Comparison of ENCODE assay signal across 21 mouse cellular contexts in the genomic region with DNA sequence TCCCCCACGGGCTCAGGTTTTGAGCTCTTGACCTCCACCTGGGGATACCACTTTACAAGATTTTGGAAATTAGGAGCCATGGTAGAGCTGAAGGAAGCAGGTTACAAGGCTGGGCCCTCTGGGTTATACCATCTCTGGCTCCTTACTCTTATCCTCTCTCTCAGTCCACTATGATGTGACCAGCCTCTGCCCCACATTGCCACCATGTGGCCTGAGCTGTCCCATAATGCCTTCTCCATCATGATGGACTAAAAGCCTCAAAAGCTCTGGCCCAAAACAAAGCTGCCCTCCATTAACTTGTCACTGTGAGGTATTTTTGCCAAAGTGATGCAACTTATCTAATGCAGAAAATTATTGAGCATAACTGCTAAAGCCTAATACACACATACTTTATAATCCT. TPM values are rescaled to one million over a fixed set of nuclear protein-coding genes. Genes with fewer than 3 reads are reported as not detected.
DNase-seq lines count a peak whose midpoint lies in the region; ATAC-seq and TF ChIP-seq lines count a peak whose summit lies in the region.
"Had no signal": no experiment of that assay in that cellular context is flagged by ENCODE, and none has a peak within 500 bp of the region (broad histone marks: within the 10 kb centered on the region; RNA-seq: fewer than 3 reads in every experiment).

No protein-coding gene starts in this region.

- ATAC-seq in intestine, postnatal 0 days: no peak
- ATAC-seq in intestine, embryonic 15.5 days: no peak
- no peak for ATAC-seq in liver, postnatal 0 days
- no peak for ATAC-seq in liver, embryonic 12.5 days
- ATAC-seq in stomach, postnatal 0 days (ENCODE audit: low FRiP score, low TSS enrichment): no peak

- peak; percentile 53 for TF ChIP-seq CTCF in intestine, postnatal 0 days (IDR thresholded peaks at IDR 0.05; ENCODE audit: low read depth)
- peak; percentile 27; the same call in 1 of the 2 replicates for TF ChIP-seq CTCF in liver, postnatal 0 days (IDR thresholded peaks at IDR 0.05; ENCODE audit: low read depth)
- TF ChIP-seq CTCF in stomach, postnatal 0 days (IDR thresholded peaks at IDR 0.05; ENCODE audit: low read depth): peak; percentile 48

- H3K9ac ChIP-seq in intestine, postnatal 0 days (ENCODE audit: low read depth, low read length): no peak overlapping the region
- no peak overlapping the region for H3K9ac ChIP-seq in intestine, embryonic 15.5 days
- H3K9ac ChIP-seq in liver, postnatal 0 days (replicated peaks): no peak overlapping the region
- no peak overlapping the region for H3K9ac ChIP-seq in liver, embryonic 12.5 days
- no peak overlapping the region for H3K9ac ChIP-seq in stomach, postnatal 0 days (ENCODE audit: low read length)
- H3K9ac ChIP-seq: embryonic facial prominence, embryonic 15.5 days; forebrain, embryonic 12.5 days; hindbrain, embryonic 14.5 days had no signal

- DNase-seq in liver, postnatal 0 days: no peak
- peak; percentile 27 for DNase-seq in adrenal gland, postnatal 14 days
- DNase-seq in stomach, postnatal 0 days (ENCODE audit: low spot score): no peak
- no peak for DNase-seq in right cerebral cortex, adult 18-20 months
- DNase-seq: cerebellum, adult 8-10 months; heart, adult 11 months; right cerebral cortex, postnatal 4 days had no signal

- H3K4me1 ChIP-seq in intestine, postnatal 0 days (replicated peaks; ENCODE audit: control insufficient read depth, insufficient read depth, low read length): no peaks in the 10 kb centered on the region
- no peaks in the 10 kb centered on the region for H3K4me1 ChIP-seq in intestine, embryonic 15.5 days (replicated peaks)
- no peaks in the 10 kb centered on the region for H3K4me1 ChIP-seq in liver, postnatal 0 days (ENCODE audit: insufficient read depth)
- no peaks in the 10 kb centered on the region for H3K4me1 ChIP-seq in liver, embryonic 12.5 days
- H3K4me1 ChIP-seq in stomach, postnatal 0 days (replicated peaks; ENCODE audit: control insufficient read depth, insufficient read depth): no peaks in the 10 kb centered on the region
- H3K4me1 ChIP-seq: forebrain, embryonic 12.5 days had no signal

- H3K27me3 ChIP-seq in intestine, postnatal 0 days (replicated peaks; ENCODE audit: control insufficient read depth, insufficient read depth, low read length): no peaks in the 10 kb centered on the region
- no peaks in the 10 kb centered on the region for H3K27me3 ChIP-seq in intestine, embryonic 15.5 days (replicated peaks)
- no peaks in the 10 kb centered on the region for H3K27me3 ChIP-seq in liver, postnatal 0 days (ENCODE audit: insufficient read depth, low read length)
- H3K27me3 ChIP-seq in liver, embryonic 12.5 days (replicated peaks): no peaks in the 10 kb centered on the region
- no peaks in the 10 kb centered on the region for H3K27me3 ChIP-seq in stomach, postnatal 0 days (ENCODE audit: control insufficient read depth, insufficient read depth, low read length)
- H3K27me3 ChIP-seq: embryonic facial prominence, embryonic 15.5 days; forebrain, embryonic 12.5 days had no signal

- H3K36me3 ChIP-seq in intestine, postnatal 0 days (ENCODE audit: control insufficient read depth, insufficient read depth): no peaks in the 10 kb centered on the region
- H3K36me3 ChIP-seq in intestine, embryonic 15.5 days: no peaks in the 10 kb centered on the region
- no peaks in the 10 kb centered on the region for H3K36me3 ChIP-seq in liver, postnatal 0 days (replicated peaks; ENCODE audit: insufficient read depth, low read length)
- no peaks in the 10 kb centered on the region for H3K36me3 ChIP-seq in liver, embryonic 12.5 days
- no peaks in the 10 kb centered on the region for H3K36me3 ChIP-seq in stomach, postnatal 0 days (ENCODE audit: control insufficient read depth, insufficient read depth, low read length)
- H3K36me3 ChIP-seq: embryonic facial prominence, embryonic 15.5 days; forebrain, embryonic 12.5 days; G1E had no signal

- H3K9me3 ChIP-seq in intestine, postnatal 0 days (ENCODE audit: control insufficient read depth): no peaks in the 10 kb centered on the region
- H3K9me3 ChIP-seq in intestine, embryonic 15.5 days: no peaks in the 10 kb centered on the region
- no peaks in the 10 kb centered on the region for H3K9me3 ChIP-seq in liver, postnatal 0 days (ENCODE audit: low read length)
- no peaks in the 10 kb centered on the region for H3K9me3 ChIP-seq in liver, embryonic 12.5 days (replicated peaks)
- no peaks in the 10 kb centered on the region for H3K9me3 ChIP-seq in stomach, postnatal 0 days (ENCODE audit: control insufficient read depth, low read length)
- H3K9me3 ChIP-seq: embryonic facial prominence, embryonic 15.5 days; forebrain, embryonic 12.5 days had no signal

- no peak for TF ChIP-seq EP300 in liver, postnatal 0 days (IDR thresholded peaks at IDR 0.05; ENCODE audit: low read depth)
- TF ChIP-seq EP300 in stomach, postnatal 0 days (optimal IDR thresholded peaks at IDR 0.05): no peak

- no peak overlapping the region for H3K4me2 ChIP-seq in intestine, postnatal 0 days (replicated peaks; ENCODE audit: low read depth)
- H3K4me2 ChIP-seq in intestine, embryonic 15.5 days (replicated peaks): no peak overlapping the region
- no peak overlapping the region for H3K4me2 ChIP-seq in liver, postnatal 0 days (ENCODE audit: low read depth, low read length)
- no peak overlapping the region for H3K4me2 ChIP-seq in liver, embryonic 12.5 days
- H3K4me2 ChIP-seq in stomach, postnatal 0 days (replicated peaks; ENCODE audit: low read depth): no peak overlapping the region
- H3K4me2 ChIP-seq: embryonic facial prominence, embryonic 15.5 days; forebrain, embryonic 12.5 days; hindbrain, embryonic 14.5 days had no signal

- no peak overlapping the region for H3K27ac ChIP-seq in intestine, postnatal 0 days (ENCODE audit: low read depth, low read length)
- H3K27ac ChIP-seq in intestine, embryonic 15.5 days: no peak overlapping the region
- no peak overlapping the region for H3K27ac ChIP-seq in liver, postnatal 0 days (ENCODE audit: low read depth)
- no peak overlapping the region for H3K27ac ChIP-seq in liver, embryonic 12.5 days
- no peak overlapping the region for H3K27ac ChIP-seq in stomach, postnatal 0 days (replicated peaks)
- H3K27ac ChIP-seq: embryonic facial prominence, embryonic 15.5 days; forebrain, embryonic 12.5 days; hindbrain, embryonic 14.5 days had no signal

- H3K4me3 ChIP-seq in intestine, postnatal 0 days (ENCODE audit: low read depth, low read length): no peak overlapping the region
- no peak overlapping the region for H3K4me3 ChIP-seq in intestine, embryonic 15.5 days (replicated peaks)
- no peak overlapping the region for H3K4me3 ChIP-seq in liver, postnatal 0 days (ENCODE audit: low read depth, low read length)
- no peak overlapping the region for H3K4me3 ChIP-seq in liver, embryonic 12.5 days
- H3K4me3 ChIP-seq in stomach, postnatal 0 days (ENCODE audit: low read depth, low read length): no peak overlapping the region
- H3K4me3 ChIP-seq: embryonic facial prominence, embryonic 15.5 days; forebrain, embryonic 12.5 days had no signal

- WGBS in intestine, postnatal 0 days: 93% methylated on average over 1 of the region's 1 CpGs
- WGBS in intestine, embryonic 15.5 days: 93% methylated on average over 1 of the region's 1 CpGs
- WGBS in liver, postnatal 0 days (ENCODE audit: insufficient replicate concordance): 78% methylated on average over 1 of the region's 1 CpGs
- 66% methylated on average over 1 of the region's 1 CpGs for WGBS in liver, embryonic 12.5 days (ENCODE audit: insufficient replicate concordance)
- WGBS in stomach, postnatal 0 days: 91% methylated on average over 1 of the region's 1 CpGs

RNA-seq across cellular contexts. Expression of a gene that starts 6.3 kb away (rescaled TPM):
- not detected in 2 replicates for polyA plus RNA-seq in intestine, postnatal 0 days (2015; fragmentation: Nextera tagmentation; extraction: Ambion mirVana)
- polyA plus RNA-seq in intestine, embryonic 15.5 days (2015; fragmentation: Nextera tagmentation; extraction: Ambion mirVana): not detected in 2 replicates
- not detected in 2 replicates for polyA plus RNA-seq in liver, postnatal 0 days (2015; fragmentation: Nextera tagmentation; extraction: Ambion mirVana)
- polyA plus RNA-seq in liver, embryonic 12.5 days (2016; fragmentation: Nextera tagmentation; extraction: Ambion mirVana): 1.1 TPM in 1 of 2 replicates, not detected in the other
- not detected in 2 replicates for total RNA-seq in adrenal gland, postnatal 14 days (2021)
- 0.44 TPM in 1 of 2 replicates, not detected in the other for polyA plus RNA-seq in stomach, postnatal 0 days (2015; fragmentation: Nextera tagmentation; extraction: Ambion mirVana)
- total RNA-seq: heart, postnatal 10 days; megakaryocyte-erythroid progenitor cell, adult 5-6 weeks had no signal
- polyA plus RNA-seq: embryonic facial prominence, embryonic 15.5 days; G1E; hindbrain, embryonic 14.5 days; large intestine, adult 2 months; limb, embryonic 11.5 days; liver, embryonic 16.5 days; neural tube, embryonic 14.5 days; thymus, postnatal 0 days had no signal
